Mouse (Mus musculus): Measurements from ENCODE around the gene Gm8914.
"Not testable (repeated sequence)": the region's sequence is repeated elsewhere in the genome, so short reads cannot be mapped to it uniquely, and the experiment has no call there.

Gm8914 gene

DNA sequence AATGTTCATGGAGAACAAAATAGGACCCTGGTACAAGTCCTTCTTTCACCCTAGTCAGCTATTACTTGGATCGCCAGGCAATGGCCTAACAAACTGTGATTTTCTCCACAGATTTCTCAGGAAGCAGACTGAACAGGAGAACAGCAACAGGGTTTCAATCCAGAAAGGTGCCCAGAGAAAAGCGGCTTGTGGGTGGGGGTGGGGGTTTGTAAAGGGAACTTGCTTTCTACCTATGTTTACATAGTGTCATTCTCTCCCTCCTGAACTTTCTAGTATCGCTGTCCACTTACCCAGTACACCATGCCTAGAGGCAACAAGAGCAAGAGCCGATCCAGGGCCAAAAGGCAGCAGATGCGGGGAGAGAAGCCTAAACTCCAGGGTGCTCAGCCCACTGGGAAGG, at the start of gene Gm8914:
Gene Gm8914, plus strand, starts transcription at position 301 of the 400 bp plus-strand sequence.
- not testable (repeated sequence) for DNase-seq
